ENCODE assay signal across 8 mouse cellular contexts in genomic region chr5:134313451-134314067, GRCm38 (mm10). TPM values are rescaled to one million over a fixed set of nuclear protein-coding genes. Genes with fewer than 3 reads are reported as not detected.
DNase-seq lines count a peak whose midpoint lies in the region; ATAC-seq and TF ChIP-seq lines count a peak whose summit lies in the region.

No protein-coding gene starts in this region.

- no peaks in the 10 kb centered on the region for H3K9me3 ChIP-seq in embryonic facial prominence, embryonic 15.5 days (replicated peaks)
- no peaks in the 10 kb centered on the region for H3K9me3 ChIP-seq in heart, embryonic 10.5 days
- H3K9me3 ChIP-seq in kidney, embryonic 15.5 days (replicated peaks): no peaks in the 10 kb centered on the region

- H3K4me1 ChIP-seq in bone marrow, adult 2 months (ENCODE audit: control insufficient read depth, insufficient read depth, low read length): no peaks in the 10 kb centered on the region
- peaks cover 43% of the 10 kb centered on the region for H3K4me1 ChIP-seq in embryonic facial prominence, embryonic 15.5 days
- H3K4me1 ChIP-seq in heart, embryonic 10.5 days: peaks cover 37% of the 10 kb centered on the region
- H3K4me1 ChIP-seq in kidney, embryonic 15.5 days: peaks cover 43% of the 10 kb centered on the region

- ATAC-seq in embryonic facial prominence, embryonic 15.5 days (ENCODE audit: insufficient number of reproducible peaks, low FRiP score, low TSS enrichment, low read depth): peak; percentile 86
- ATAC-seq in kidney, embryonic 15.5 days (replicated peaks; ENCODE audit: low FRiP score): peak; percentile 87
- peak; percentile 79 for ATAC-seq in monocyte, adult 5-6 weeks (replicated peaks; ENCODE audit: insufficient number of reproducible peaks, low FRiP score, low TSS enrichment, poor library complexity, severe bottlenecking)

- peak overlapping the region; percentile 100 for H3K4me3 ChIP-seq in bone marrow, adult 2 months (replicated peaks; ENCODE audit: control insufficient read depth, low read depth, low read length)
- H3K4me3 ChIP-seq in embryonic facial prominence, embryonic 15.5 days (replicated peaks): peak overlapping the region; percentile 67
- H3K4me3 ChIP-seq in heart, embryonic 10.5 days: peak overlapping the region; percentile 86
- H3K4me3 ChIP-seq in kidney, embryonic 15.5 days (replicated peaks): peak overlapping the region; percentile 90

- peak; percentile 98 for DNase-seq in 416B (ENCODE audit: low read depth)
- peak; percentile 98 for DNase-seq in heart, embryonic 10.5 days (ENCODE audit: low spot score)
- peak; percentile 97 for DNase-seq in liver
- DNase-seq in spleen, postnatal 4 days (ENCODE audit: low spot score in 2 of 2): peak; percentile 92 to 96

- TF ChIP-seq CTCF in bone marrow, adult 2 months (IDR thresholded peaks at IDR 0.05; ENCODE audit: control insufficient read depth, insufficient read depth, low read length): no peak

- peak overlapping the region; percentile 95 for H3K27ac ChIP-seq in bone marrow, adult 2 months (ENCODE audit: control insufficient read depth, insufficient read depth, low read depth, low read length, poor library complexity)
- H3K27ac ChIP-seq in embryonic facial prominence, embryonic 15.5 days (replicated peaks): peak overlapping the region; percentile 99
- H3K27ac ChIP-seq in heart, embryonic 10.5 days: peak overlapping the region; percentile 100
- H3K27ac ChIP-seq in kidney, embryonic 15.5 days: peak overlapping the region; percentile 100

- under 1% methylated on average over 68 of the region's 68 CpGs for WGBS in bone marrow, adult 2 months
- under 1% methylated on average over 68 of the region's 68 CpGs for WGBS in embryonic facial prominence, embryonic 15.5 days
- WGBS in heart, embryonic 10.5 days: under 1% methylated on average over 68 of the region's 68 CpGs
- under 1% methylated on average over 63 of the region's 68 CpGs for WGBS in kidney, embryonic 15.5 days

- H3K9ac ChIP-seq in embryonic facial prominence, embryonic 15.5 days: peak overlapping the region; percentile 92
- H3K9ac ChIP-seq in kidney, embryonic 15.5 days: peak overlapping the region; percentile 99

- H3K4me2 ChIP-seq in embryonic facial prominence, embryonic 15.5 days (replicated peaks): peak overlapping the region; percentile 69
- peak overlapping the region; percentile 75 for H3K4me2 ChIP-seq in kidney, embryonic 15.5 days

- TF ChIP-seq POLR2A in bone marrow, adult 2 months (IDR thresholded peaks at IDR 0.05; ENCODE audit: borderline replicate concordance, control insufficient read depth, low read depth, low read length): peak; percentile 66

- peaks cover 22% of the 10 kb centered on the region for H3K36me3 ChIP-seq in embryonic facial prominence, embryonic 15.5 days
- H3K36me3 ChIP-seq in heart, embryonic 10.5 days: peaks cover 33% of the 10 kb centered on the region
- H3K36me3 ChIP-seq in kidney, embryonic 15.5 days: peaks cover 28% of the 10 kb centered on the region

- H3K27me3 ChIP-seq in embryonic facial prominence, embryonic 15.5 days: no peaks in the 10 kb centered on the region
- no peaks in the 10 kb centered on the region for H3K27me3 ChIP-seq in heart, embryonic 10.5 days (ENCODE audit: insufficient read depth, poor library complexity, severe bottlenecking)
- H3K27me3 ChIP-seq in kidney, embryonic 15.5 days: no peaks in the 10 kb centered on the region

RNA-seq across cellular contexts. Expression of gene Gtf2i, which starts 1.0 kb away (rescaled TPM):
- polyA plus RNA-seq in bone marrow, adult 2 months (2011; ENCODE audit: insufficient read depth, insufficient read length, low replicate concordance, missing spikeins): 20.6 and 41.4 TPM in 2 replicates
- 190 and 202 TPM in 2 replicates for polyA plus RNA-seq in embryonic facial prominence, embryonic 15.5 days (2015; fragmentation: Nextera tagmentation; extraction: Ambion mirVana)
- polyA plus RNA-seq in heart, embryonic 10.5 days (2016; fragmentation: Nextera tagmentation; extraction: Ambion mirVana): 130 and 141 TPM in 2 replicates
- polyA plus RNA-seq in kidney, embryonic 15.5 days (2015; fragmentation: Nextera tagmentation; extraction: Ambion mirVana): 196 and 197 TPM in 2 replicates
- 22.4 to 40.1 TPM (median 30.9 TPM) in 3 replicates for total RNA-seq in monocyte, adult 5-6 weeks (2017)

Comparison
In these comparisons a context has a peak if more than half of its experiments do, and no peak if none do; other contexts are left out.
1. Peak in every context shown above with its lines: DNase-seq, ATAC-seq, H3K4me3 ChIP-seq and H3K27ac ChIP-seq.